Mouse (Mus musculus) stomach, embryonic 16.5 days (tissue): ENCODE measurements around the gene Gprc5c. TPM values are rescaled to one million over a fixed set of nuclear protein-coding genes. Genes with fewer than 3 reads are reported as not detected.

ENCODE experiments used
- ATAC-seq: fragments of 200-750 bp; cut with Nextera tagmentation; 2 replicates; pipeline ENCODE4 v1.8.0; 2017; ENCODE audit warnings: moderate number of reproducible peaks, moderate TSS enrichment; ENCODE audit not compliant: insufficient read depth, low FRiP score
- H3K27ac ChIP-seq: fragments of 300-500 bp; sonication (generic); 2 replicates; pipeline ENCODE4 v1.5.1; 2014; ENCODE audit warnings: low read length
- H3K27me3 ChIP-seq: fragments of 300-500 bp; sonication (generic); 2 replicates; pipeline ENCODE4 v1.6.1; 2014; ENCODE audit warnings: low read length, control low read depth, mixed read lengths; ENCODE audit not compliant: control insufficient read depth, insufficient read depth
- H3K36me3 ChIP-seq: fragments of 300-500 bp; sonication (generic); 2 replicates; pipeline ENCODE4 v1.6.1; 2014; ENCODE audit warnings: low read length; ENCODE audit not compliant: control insufficient read depth, insufficient read depth
- H3K4me1 ChIP-seq: fragments of 300-500 bp; sonication (generic); 2 replicates; pipeline ENCODE4 v1.6.1; 2014; ENCODE audit warnings: low read length, control low read depth, mixed read lengths; ENCODE audit not compliant: control insufficient read depth, insufficient read depth
- H3K4me2 ChIP-seq: fragments of 300-500 bp; sonication (generic); 2 replicates; pipeline ENCODE4 v1.6.1; 2014; ENCODE audit warnings: low read depth, low read length, mixed read lengths
- H3K4me3 ChIP-seq: fragments of 300-500 bp; sonication (generic); replicated peaks from 2 replicates; pipeline ENCODE4 v1.5.1; 2014; ENCODE audit warnings: mild to moderate bottlenecking, low read length
- H3K9ac ChIP-seq: fragments of 300-500 bp; sonication (generic); 2 replicates; pipeline ENCODE4 v1.6.1; 2014; ENCODE audit warnings: low read length
- H3K9me3 ChIP-seq: fragments of 300-500 bp; sonication (generic); replicated peaks from 2 replicates; pipeline ENCODE4 v1.6.1; 2016; ENCODE audit warnings: low read length, control low read depth; ENCODE audit not compliant: control insufficient read depth
- WGBS: fragments of 180-500 bp; shearing (Covaris S2); extraction: QIAGEN DNeasy Blood & Tissue Kit; methylation state at CpG from one replicate; pipeline ENCODE4 v1.1.7; 2014; 5-methylcytosine and 5-hydroxymethylcytosine counted together
- polyA plus RNA-seq: library from polyadenylated mRNA; unstranded; fragments of >200 nt; fragmentation: Nextera tagmentation; extraction: Ambion mirVana; gene quantifications from 2 replicates; pipeline ENCODE4 v1.2.1, GENCODE M21; 2015

Gprc5c gene
- polyA plus RNA-seq, 1 experiment from 2014 or later = 23.0 TPM

- no peak overlapping the region for H3K4me2 ChIP-seq
- H3K4me3 ChIP-seq = no peak overlapping the region
- H3K27me3 ChIP-seq = no peaks in the 10 kb centered on the region
- no peak overlapping the region for H3K9ac ChIP-seq
- ATAC-seq = no peak
- H3K4me1 ChIP-seq = peaks cover 28% of the 10 kb centered on the region
- no peaks in the 10 kb centered on the region for H3K9me3 ChIP-seq
- no peaks in the 10 kb centered on the region for H3K36me3 ChIP-seq
- no peak overlapping the region for H3K27ac ChIP-seq
- 89% methylated on average over 1 of the region's 1 CpGs for WGBS
Measured at GRCm38 (mm10) chr11:114869787-114870186, 18.8 kb downstream of the Gprc5c start.

GRCm38 (mm10) chr11:114871540-114871939 lies 20.6 kb downstream of the Gprc5c start:
- ATAC-seq = no peak
- 83% methylated on average over 2 of the region's 2 CpGs for WGBS
- no peaks in the 10 kb centered on the region for H3K9me3 ChIP-seq
- H3K4me1 ChIP-seq = peaks cover 20% of the 10 kb centered on the region
- no peak overlapping the region for H3K27ac ChIP-seq
- no peak overlapping the region for H3K4me2 ChIP-seq
- H3K27me3 ChIP-seq = no peaks in the 10 kb centered on the region
- H3K4me3 ChIP-seq = no peak overlapping the region
- no peaks in the 10 kb centered on the region for H3K36me3 ChIP-seq
- H3K9ac ChIP-seq = no peak overlapping the region

- no peaks in the 10 kb centered on the region for H3K27me3 ChIP-seq
- peak overlapping the region; percentile 24 for H3K27ac ChIP-seq
- H3K4me1 ChIP-seq = peaks cover 9% of the 10 kb centered on the region
- 31% methylated on average over 6 of the region's 6 CpGs for WGBS
- no peaks in the 10 kb centered on the region for H3K9me3 ChIP-seq
- no peaks in the 10 kb centered on the region for H3K36me3 ChIP-seq
- no peak overlapping the region for H3K4me3 ChIP-seq
- ATAC-seq = no peak
- no peak overlapping the region for H3K4me2 ChIP-seq
- 0 out of 2 replicates have a peak overlapping the region, but pooled peaks have one; percentile 40 for H3K9ac ChIP-seq
Measured at GRCm38 (mm10) chr11:114873022-114873817, 22.3 kb downstream of the Gprc5c start.

GRCm38 (mm10) chr11:114874226-114875145 lies 23.5 kb downstream of the Gprc5c start:
- H3K27ac ChIP-seq = no peak overlapping the region
- H3K9me3 ChIP-seq = no peaks in the 10 kb centered on the region
- H3K36me3 ChIP-seq = no peaks in the 10 kb centered on the region
- no peaks in the 10 kb centered on the region for H3K27me3 ChIP-seq
- H3K9ac ChIP-seq = no peak overlapping the region
- ATAC-seq = no peak
- peaks cover 7% of the 10 kb centered on the region for H3K4me1 ChIP-seq
- no peak overlapping the region for H3K4me2 ChIP-seq
- 52% methylated on average over 9 of the region's 9 CpGs for WGBS
- no peak overlapping the region for H3K4me3 ChIP-seq

DNA sequence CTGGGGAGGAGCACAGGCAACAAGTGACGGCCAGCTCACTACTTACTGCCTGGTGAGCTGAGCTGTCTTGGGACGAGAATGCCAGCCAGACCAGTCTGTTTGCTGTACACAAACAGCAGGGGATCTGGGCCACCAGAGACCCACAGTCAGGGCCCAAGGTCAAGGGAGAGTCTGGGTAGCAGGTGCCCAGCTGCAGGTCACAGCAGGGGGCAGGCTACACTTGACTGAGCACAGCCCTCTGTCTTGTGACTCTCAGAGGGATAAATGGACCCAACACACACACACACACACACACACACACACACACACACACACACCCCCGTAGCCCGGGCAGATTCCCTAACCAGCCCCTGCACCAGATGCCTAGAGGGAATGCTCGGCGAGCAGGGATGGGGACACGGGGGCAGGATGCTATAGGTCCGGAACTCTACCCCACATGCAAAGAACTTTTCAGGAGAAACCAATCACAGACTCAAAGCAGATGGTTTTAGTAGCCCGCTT lies 24.4 kb downstream of the Gprc5c start:
- Histone ChIP-seq H3K9me3 (no peaks in the 10 kb centered on the region), H3K4me3 (no peak overlapping the region), H3K27ac (no peak overlapping the region), H3K4me1 (peaks cover 9% of the 10 kb centered on the region), H3K36me3 (no peaks in the 10 kb centered on the region), H3K27me3 (no peaks in the 10 kb centered on the region), H3K4me2 (no peak overlapping the region), H3K9ac (no peak overlapping the region)
- no peak for ATAC-seq
- 10% methylated on average over 9 of the region's 9 CpGs for WGBS

DNA sequence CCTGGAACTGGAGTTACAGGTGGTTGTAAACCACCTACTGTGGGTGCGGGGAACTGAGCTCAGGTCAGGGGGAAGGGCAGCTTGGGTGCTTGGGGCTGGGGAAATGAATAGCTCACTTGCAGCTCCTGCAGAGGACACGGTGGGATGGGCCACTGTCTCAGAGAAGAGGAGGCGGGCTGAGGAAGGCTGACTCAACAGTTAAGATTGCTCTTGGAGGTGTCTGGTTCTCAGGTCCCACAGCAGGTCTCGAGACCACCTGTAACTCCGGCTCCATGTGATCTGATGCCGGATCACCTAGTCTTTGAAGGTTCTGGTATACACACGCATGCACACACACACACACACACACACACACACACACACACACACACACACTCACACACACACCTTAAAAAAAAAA lies 25.2 kb downstream of the Gprc5c start:
- H3K4me1 ChIP-seq = peaks cover 11% of the 10 kb centered on the region
- no peaks in the 10 kb centered on the region for H3K36me3 ChIP-seq
- no peak overlapping the region for H3K27ac ChIP-seq
- 46% methylated on average over 7 of the region's 7 CpGs for WGBS
- H3K4me3 ChIP-seq = no peak overlapping the region
- H3K9ac ChIP-seq = no peak overlapping the region
- H3K4me2 ChIP-seq = no peak overlapping the region
- H3K9me3 ChIP-seq = no peaks in the 10 kb centered on the region
- no peaks in the 10 kb centered on the region for H3K27me3 ChIP-seq
- ATAC-seq = no peak

DNA sequence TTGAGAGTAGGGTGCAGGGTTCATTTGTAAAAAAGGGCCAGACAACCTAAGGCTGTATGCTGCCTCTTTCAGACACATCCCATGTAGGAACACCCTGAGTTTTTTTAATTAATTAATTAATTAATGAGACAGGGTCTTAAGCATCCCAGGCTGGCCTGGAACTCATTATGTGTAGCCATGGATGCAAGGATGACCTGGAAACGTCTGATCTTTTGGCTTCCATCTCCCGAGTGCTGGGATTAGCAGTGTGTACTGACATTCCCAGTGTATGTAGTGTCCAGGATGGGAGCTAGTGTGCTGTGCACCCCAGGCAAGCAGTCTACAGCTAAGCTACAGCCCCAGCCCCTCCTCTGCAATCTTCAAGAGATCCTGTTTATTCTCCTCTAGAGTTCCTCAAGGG lies 25.7 kb downstream of the Gprc5c start:
- H3K4me2 ChIP-seq = no peak overlapping the region
- WGBS = 44% methylated on average over 2 of the region's 2 CpGs
- no peak overlapping the region for H3K4me3 ChIP-seq
- no peak overlapping the region for H3K9ac ChIP-seq
- H3K36me3 ChIP-seq = no peaks in the 10 kb centered on the region
- peaks cover 11% of the 10 kb centered on the region for H3K4me1 ChIP-seq
- H3K9me3 ChIP-seq = no peaks in the 10 kb centered on the region
- peak; percentile 22; the same call in 1 of the 2 replicates for ATAC-seq
- H3K27ac ChIP-seq = no peak overlapping the region
- no peaks in the 10 kb centered on the region for H3K27me3 ChIP-seq

GRCm38 (mm10) chr11:114877145-114877544 lies 26.2 kb downstream of the Gprc5c start:
- Histone ChIP-seq H3K4me1 (peaks cover 11% of the 10 kb centered on the region), H3K9ac (no peak overlapping the region), H3K4me2 (no peak overlapping the region), H3K36me3 (no peaks in the 10 kb centered on the region), H3K27ac (no peak overlapping the region), H3K27me3 (no peaks in the 10 kb centered on the region), H3K4me3 (no peak overlapping the region), H3K9me3 (no peaks in the 10 kb centered on the region)
- 24% methylated on average over 3 of the region's 3 CpGs for WGBS
- ATAC-seq = no peak

DNA sequence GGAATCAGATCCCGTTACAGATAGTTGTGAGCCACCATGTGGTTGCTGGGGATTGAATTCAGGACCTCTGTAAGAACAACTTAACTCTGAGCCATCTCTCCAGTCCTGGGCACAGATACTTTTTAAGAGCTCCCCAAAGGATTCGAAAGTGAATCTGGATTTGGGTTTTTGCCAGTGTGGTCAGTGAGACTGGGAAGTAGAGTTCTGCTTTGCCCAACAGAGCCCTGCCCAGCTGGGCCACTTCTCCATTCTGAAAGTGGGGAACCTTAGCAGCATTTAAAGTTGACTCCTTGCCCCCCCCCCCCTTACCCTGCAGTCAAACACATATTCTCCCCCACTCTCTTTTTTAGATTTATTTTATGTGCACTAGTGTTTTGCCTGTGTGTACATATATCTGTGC lies 28.7 kb downstream of the Gprc5c start:
- H3K9ac ChIP-seq = no peak overlapping the region
- no peaks in the 10 kb centered on the region for H3K27me3 ChIP-seq
- no peaks in the 10 kb centered on the region for H3K36me3 ChIP-seq
- H3K4me1 ChIP-seq = peaks cover 3% of the 10 kb centered on the region; the same call in 1 of the 2 replicates
- H3K4me2 ChIP-seq = no peak overlapping the region
- no peaks in the 10 kb centered on the region for H3K9me3 ChIP-seq
- no peak for ATAC-seq
- H3K4me3 ChIP-seq = no peak overlapping the region
- 74% methylated on average over 2 of the region's 2 CpGs for WGBS
- H3K27ac ChIP-seq = no peak overlapping the region
